Mouse (Mus musculus) frontal cortex, adult (tissue): ENCODE measurements at regions not wholly inside any gene's neighbourhood (a gene's known extent, or its start where the extent isn't known, plus 50 kb on each side); places are given as distances from the start of the nearest gene placed in this dataset.

Source experiments
- ATAC-seq: cut with Nextera tagmentation; 2 replicates; pipeline ENCODE4 v1.9.2; 2017; ENCODE audit warnings: mild to moderate bottlenecking, moderate library complexity, mixed read lengths; ENCODE audit not compliant: low TSS enrichment

DNA sequence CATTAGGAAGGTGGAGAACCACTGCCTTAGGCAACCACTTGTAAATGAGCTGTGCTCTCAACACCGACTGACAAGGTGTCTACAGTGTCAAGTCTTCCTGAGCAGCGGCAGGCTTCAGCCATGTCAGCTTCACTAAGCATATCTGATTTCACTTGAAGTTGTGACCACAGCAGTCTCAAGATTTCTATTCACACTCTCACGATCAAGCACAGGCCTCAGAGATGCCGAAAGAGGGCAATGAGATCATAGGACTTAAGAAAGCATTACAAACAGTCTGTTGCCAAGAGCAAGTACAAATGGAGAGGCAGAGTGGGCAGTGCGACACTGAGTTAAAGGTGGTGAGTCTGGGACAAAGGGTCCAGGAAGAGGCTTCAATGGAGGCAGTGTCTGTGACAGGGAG, 289.6 kb downstream of the Kcnrg start:
- no peak for ATAC-seq

DNA sequence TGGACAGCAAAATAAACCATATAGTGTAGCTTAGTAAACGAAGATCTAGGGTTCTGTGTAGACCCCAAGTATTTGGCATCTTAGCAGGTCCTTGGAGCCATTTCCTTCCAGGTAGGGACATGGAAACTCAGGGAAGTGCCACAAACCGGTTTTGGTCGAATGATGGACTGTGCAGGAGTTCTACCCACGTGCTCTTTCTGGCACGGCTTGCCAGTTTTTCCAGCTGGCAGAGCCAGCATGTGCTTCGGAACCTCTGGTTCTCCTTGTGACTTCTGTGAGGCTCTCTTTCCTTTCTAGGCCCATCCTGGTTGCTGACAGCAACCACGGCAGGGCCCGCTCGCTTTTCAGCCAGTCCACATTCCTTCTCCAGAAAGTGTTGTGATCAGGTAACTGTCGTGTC, 291.4 kb downstream of the Kcnrg start:
- no peak for ATAC-seq

DNA sequence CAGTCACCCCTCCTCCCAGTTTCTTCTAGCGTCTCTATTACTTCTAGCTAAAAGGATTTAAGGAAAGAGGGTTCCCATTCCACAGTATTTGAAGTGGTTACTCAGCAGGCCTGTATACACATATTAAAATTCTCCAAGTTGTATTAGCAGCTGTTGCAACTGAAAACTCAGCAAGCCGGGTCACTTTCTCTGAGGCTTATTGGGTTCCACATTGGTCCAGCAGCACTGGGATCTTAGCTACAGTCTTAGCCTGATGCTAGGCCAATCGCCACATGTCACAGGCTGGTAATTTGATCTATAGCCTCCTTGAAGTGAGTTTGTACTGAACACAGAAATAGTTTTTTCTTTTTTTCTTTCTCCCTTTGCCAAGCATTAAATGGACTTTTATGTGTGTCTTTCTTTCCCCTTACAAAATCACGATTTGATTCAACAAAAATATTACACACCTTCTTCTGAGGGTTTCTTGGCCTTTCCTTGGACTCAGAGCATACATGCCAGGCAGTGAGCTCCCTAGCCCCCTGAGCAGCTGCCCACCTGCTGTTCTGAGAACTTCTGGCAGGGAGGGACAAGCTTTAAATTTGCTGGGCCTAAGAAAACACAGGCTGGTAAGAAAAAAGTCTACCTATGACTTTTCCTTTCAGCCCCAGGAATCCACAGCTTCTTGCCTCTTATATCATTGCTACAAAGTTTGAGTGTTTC, 297.3 kb downstream of the Kcnrg start:
- no peak for ATAC-seq

DNA sequence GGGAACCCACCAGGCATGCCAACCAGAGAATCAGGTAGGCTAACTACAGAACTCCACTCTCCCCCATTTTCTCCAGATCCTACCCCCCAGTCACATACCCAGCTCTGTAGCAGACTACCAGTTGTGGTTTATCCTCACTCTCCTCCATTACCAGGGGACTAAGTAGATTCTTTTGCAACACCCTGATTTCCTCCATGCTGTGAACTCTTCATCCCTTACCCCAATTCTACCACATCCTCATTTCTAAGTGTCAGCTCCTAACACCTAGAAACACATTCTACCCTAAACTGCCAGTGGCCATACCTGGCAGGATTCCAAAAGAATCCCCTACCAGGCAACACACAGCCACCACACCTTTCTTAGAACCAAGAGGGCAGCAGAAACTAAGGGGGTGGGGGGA, 310.9 kb downstream of the Kcnrg start:
- no peak for ATAC-seq

DNA sequence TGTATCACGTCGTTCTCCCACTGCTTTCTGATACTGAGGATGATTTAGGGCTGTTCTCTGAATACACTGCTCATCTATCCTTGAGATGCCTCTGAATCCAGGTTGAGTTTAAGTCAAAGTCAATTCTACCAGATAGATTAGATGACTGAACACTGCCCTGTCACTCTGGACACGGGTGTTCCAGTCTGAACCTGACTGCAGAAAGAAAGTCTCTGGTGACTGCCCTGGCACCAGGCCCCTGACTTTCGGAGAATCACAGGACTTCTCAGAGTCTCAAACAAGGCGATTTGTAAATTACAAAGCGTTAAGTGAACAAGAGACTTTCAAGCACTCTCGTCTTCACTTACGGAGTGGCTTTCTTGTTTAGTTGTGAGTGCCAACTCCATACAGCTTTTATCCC, 324.6 kb downstream of the Kcnrg start:
- no peak for ATAC-seq

DNA sequence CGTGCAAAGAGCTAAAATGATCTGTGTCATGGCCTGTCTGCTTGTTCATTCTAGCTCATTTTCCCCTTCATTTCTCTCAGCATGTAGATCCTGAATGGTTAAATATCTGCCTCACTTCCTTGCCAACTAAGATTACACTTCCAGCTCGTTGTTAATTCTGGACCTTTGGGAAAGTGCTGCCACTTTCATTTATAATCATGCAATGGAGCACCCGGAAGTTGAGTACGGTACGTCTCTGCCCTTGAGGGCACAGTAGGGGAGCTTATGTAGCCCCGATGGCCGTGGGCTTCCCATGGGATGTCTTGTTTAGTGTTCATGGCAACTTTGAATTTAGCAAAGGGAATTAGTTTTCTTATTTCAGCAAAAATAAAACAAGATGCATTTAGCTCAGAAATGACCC, 334.4 kb downstream of the Kcnrg start:
- no peak for ATAC-seq

DNA sequence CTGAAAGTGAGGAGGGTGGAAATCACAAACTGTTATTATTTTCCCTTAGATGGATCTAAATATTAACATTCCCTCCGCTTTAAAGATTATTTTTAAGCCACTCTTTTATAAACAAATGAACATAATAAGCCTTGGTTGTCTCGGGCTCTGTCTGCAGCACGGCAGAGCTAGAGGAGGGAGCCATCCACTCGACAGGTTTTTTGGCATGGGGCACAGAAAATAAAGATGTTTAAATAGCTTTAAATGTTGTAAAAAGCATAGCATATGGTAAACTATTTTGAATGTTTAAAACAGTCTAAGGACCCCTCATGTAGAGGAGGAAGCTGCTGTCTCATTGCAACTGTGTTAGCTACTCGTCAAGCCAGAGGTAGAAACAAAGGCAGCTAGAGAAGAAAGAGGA, 338.4 kb downstream of the Kcnrg start:
- peak; percentile 62 for ATAC-seq

DNA sequence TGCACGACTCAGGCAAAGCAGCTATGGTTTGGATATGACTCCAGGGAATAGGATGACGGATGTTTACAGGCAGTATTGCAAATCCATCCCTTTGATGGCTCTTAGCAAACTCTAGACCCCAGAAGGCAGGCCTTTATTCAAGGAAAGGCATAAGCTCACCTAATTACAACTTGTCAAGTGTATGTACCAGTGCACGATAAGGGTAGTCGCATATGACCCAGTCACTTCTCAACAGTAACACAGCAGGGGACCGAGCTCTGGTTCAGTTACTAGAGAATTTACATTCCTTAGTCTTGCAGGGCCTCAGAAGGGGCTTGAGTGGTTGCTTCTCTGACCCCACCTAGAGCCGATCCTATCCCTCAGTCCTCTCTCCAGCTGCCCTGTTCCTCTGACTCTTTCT, 342.2 kb downstream of the Kcnrg start:
- no peak for ATAC-seq

DNA sequence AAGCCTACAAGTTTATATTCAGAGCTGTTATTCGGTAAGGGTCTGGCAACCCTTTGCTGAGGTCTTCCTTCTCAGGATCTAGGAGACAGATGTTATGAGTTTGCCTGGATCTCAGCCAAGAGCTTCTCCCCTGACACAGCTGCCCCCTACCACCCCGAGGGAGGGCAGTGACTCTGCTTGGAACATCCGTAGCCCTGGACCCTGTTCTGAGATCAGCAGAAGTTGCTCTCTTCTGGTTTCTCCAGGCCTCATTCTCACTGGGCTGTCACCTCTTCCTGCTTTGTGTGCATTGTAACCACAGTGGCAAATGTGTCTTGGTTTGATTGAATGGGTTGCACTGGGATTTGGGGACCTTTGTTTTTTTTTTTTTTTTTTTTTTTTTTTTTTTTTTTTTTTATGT, 342.4 kb upstream of the Rnaseh2b start:
- no peak for ATAC-seq

DNA sequence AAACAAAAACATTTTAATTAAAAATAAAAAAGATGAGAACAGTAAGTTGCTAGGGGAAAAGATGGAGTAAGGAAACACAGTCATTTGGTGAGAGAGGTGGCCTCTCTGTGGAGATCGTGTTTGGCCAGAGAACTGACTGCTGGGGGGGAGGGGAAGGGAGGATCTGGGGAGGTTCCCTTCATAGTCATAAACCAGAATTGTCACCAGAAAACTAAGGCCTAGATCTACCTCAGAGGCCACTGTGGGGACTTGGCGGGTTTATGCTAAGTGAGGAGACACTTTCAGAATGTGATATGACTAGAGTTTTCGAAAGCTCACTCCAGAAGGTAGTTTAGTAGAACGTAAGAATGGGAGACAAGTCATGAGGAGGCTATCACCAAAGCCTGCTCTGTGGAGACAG, 339.4 kb upstream of the Rnaseh2b start:
- no peak for ATAC-seq

DNA sequence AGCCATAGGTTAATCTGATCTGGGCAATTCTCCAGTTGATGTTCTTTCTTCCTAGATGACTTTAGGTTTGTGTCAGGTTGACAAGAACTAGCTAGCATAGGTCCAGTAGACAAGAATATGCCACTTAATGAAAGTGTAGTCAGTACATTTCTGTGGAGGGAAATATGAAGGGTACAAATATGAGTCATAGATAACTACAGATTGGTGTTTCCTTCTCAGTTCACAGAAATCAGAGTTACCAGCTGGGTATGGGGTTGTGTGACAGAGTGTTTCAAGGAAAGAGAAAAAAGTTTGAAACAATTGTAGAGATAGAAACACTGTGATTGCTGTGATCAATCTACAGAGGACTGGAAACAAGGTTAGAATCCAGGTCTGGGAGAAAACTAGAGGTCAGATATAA, 337.0 kb upstream of the Rnaseh2b start:
- no peak for ATAC-seq

DNA sequence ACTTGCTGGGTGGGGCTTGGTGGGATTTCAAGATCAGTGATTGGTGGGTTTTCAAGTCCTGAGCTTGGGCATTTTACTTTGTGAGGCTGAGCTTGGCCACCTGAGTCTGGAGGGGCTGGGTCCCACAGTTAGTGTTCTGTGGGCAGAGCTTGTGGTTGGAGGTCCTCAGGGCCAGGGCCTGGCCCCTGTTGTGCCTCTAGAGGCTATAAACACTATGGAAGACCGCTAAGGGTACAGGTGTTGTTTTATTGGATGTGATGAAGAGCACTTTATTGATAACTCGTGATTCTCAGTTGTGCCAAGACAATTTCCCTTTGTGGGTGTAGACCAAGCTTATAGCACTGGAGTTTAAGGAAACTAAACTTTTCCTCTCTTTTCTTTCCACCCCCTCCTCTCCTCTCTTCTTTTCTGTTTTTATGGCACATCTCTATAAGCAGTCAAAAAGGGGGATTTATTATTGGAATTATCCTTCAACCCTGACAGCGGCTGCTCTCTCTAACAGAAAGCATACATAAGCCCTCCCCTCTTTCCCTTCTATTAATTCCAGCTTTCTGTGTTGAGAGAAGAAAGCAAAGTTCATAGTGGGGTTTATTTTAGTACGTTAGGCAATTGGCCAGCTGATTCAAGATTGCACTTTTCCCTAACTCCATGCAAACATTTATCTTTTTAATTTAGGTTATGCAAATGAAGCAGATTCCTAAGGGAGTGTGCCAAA, 332.0 kb upstream of the Rnaseh2b start:
- 0 out of 2 replicates have a peak, but pooled peaks have one; percentile 31 for ATAC-seq

DNA sequence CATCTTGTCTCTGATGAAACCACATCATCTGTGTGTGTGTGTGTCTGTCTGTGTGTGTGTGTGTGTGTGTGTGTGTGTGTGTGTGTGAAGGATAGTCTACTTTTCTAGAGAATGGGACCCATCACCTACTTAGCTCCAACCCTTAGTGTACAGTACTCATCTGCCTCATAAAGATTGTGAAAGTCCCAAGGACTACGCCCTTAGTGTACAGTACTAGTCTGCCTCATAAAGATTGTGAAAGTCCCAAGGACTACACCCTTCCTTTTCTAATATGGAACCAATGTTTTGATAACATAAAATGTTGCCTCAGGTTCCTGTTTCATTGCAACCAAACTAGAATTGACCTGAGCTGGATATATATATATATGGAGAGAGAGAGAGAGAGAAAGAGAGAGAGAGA, 323.9 kb upstream of the Rnaseh2b start:
- no peak for ATAC-seq

DNA sequence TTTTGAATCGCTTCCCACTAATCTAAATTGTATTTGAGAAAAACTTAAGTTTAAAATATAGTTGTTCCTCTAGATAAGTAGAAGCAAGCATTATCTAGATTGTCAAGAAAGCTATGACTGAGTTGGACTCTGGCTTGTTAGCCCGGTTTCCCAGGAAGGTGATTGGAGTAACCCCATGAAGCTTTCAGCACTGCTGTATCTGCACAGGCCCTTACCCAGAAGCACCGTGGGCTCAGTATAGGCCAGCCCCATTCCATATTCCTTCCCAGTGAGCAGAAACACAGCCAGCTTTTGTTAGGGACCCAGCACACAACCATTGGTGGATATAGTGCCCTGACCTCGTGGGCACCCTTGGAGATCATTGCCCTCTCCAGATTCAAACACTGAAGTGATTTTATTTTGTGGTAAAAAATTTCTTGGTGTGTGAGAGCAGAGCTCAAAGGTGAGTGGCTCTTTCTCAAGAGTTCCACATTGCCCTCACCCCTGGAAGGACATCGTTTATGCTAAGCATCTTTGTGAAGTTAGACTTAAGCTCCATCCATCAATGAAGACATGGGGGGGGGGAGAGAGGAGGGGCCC, 323.3 kb upstream of the Rnaseh2b start:
- ATAC-seq = no peak

DNA sequence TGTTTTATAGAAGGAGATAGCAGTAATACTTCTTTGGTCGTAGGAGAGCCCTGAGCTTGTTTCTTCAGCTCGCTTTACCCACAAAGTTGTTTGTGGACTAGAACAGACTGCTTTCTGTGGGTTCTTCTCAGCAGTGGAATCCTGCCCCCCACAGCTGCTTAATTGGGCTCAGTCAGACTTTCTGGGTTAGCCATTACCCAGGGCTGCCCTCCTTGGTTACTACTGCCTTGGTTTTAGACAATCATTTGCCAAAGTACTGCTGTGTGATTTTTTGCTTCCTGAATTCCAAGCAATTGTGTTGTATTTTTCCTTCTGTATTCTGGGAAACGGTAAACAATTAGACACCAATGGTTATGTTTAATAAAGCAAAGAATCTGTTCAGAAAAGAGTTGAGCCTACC, 321.8 kb upstream of the Rnaseh2b start:
- no peak for ATAC-seq

DNA sequence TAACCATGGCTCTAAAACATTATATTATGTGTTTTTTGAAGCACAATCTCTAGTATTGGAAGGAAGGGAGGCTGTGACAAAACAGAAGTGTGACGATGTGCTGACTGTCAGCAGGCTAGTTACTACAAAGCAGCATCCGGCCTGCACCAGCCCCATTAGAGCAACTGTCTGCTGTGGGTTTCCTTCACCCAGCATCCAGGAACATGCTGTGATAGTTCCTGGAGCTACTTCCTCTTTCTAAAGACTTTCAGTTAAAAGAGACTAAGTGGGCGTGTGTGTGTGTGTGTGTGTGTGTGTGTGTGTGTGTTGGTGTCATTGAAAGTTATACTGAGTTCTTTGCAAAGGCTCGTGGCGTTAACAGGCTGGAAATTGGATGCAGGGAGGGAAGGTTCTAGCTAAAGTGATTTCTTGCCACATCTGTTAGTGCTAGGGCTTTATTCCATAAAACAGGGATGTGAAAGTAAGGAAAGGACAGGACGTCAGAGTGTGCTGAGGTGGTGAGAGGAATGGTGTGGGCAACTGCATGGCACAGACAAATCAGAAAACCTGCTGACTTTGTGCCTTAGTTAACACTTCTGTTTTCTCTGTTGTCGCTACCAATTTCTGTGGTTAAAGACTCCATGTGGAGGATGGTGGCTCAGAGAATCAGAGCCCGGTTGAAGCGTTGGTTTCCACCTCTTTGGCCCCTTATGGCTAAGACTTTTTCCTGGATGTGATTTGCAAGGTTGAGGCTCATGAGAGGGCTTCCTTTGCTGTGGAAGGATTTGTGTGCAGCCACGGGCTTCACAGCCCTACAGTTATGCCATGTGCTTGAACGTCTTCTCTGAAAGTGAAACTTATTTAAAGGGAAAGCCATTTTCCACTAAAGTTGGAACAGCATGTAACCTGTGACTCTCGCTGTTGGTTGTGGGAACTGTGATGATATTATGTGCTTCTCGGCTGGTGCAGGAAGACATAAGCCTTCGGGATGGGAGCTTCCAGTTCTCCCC, 321.0 kb upstream of the Rnaseh2b start:
- ATAC-seq = peak; percentile 90

DNA sequence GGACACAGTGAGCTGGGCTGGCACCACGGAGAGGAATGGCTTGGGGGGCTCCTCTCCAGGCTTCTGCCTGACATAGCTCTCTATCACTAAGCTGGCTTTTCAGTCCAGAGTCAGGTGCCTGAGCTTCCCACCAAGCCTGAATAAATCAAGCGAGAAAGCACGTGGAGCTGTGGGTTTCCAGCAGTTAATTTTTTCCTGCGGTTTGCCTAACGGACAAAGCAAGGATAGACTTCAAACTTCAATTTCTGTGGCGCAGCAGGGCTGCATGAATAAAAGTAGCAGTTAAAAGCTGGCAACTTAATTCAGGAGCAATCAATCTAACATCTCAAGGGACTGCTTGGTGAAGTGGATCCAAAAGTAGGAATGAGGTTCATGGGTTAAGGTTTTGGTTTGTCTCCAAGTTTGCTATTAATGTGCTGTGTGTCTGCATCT, 317.1 kb upstream of the Rnaseh2b start:
- ATAC-seq = no peak

DNA sequence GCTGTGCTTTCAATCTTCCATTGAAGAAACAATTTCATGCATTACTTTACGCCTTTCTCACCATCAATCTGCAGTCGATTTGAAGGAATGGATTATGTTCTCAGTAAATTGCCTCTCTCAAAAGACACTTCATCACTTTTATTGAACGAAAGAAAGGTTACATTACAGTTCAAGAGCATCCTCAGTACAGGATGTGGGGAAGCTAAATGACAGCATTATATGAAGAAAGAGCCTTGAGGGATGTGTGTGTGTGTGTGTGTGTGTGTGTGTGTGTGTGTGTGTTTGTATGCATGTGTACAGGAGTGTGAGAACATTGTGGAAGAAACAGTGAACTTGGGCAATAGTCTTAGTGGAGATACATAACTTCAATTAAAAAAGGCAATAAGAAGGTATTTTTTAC, 311.8 kb upstream of the Rnaseh2b start:
- ATAC-seq = no peak

DNA sequence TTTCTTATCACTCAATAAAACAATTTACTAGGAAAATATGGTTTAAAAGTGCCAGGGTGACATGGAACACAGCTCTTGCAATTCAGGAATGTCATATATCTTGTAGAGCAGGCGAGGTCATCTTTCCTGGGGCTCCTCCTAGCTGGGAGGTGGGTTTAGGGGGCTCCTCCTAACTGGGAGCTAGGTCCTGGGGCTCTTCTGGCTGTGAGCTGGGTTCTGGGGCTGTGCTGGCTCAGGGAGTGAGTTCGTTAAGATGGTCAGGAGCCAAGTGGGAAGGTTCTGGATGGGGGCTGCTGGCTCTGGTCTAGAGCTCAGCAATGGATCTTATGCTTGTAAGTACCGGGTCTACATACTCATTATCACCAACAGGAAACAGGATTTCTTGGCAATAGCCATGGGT, 306.8 kb upstream of the Rnaseh2b start:
- ATAC-seq = no peak

DNA sequence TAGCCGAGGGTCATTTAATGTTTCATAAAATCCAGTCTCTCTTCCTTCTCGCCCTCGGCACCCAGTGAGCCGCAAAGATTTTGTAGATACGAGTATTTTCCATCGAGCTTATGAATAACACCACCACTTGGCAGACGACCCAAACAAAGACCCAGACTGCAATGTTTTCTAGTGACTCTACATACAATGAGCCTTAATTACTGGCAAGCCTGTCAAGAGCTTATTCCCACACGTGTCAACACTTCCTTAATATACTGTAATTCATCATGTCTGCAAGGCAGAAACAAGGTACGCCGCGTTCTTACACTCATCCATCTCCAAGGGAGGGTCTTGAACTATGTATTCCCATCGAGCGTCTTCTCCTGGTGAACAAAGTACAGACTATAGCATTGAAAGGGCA, 306.2 kb upstream of the Rnaseh2b start:
- no peak for ATAC-seq

DNA sequence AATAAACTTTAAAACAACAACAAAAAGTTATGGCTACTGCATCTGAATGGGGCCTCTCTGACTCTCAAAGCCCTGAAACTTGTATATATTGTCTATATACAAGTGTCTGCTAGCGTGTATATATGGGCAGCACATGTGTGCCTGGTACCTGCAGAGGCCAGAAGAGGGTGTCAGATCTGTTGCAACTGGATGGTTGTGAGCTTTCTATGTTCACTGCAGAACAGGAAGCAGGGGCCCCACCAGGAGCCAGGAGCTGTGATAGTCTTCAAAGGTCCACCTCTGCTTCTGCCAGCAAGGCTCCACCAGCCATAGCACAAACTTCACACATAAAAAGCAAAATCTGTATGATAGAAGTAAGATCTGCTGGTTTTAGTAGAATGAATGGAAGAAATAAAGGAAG, 297.1 kb upstream of the Rnaseh2b start:
- ATAC-seq = no peak

DNA sequence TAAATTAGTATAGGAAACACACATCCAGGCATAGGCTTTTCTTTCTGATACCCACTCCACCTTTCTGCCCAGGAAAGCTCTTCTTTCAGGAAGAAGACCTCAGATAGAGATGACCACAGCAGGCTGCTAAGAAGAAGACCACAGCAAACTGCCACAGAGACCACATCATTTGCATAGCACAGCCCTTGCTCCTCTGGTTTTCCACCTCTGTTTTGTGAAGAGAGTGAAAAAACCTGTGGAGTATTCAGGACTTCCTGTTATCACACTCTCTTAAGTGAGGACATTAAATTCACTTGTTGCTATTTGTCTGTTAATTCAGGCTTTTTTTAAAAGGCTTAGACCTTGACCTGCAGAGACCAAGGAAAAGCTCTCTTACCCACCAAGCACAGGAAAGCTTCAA, 294.7 kb upstream of the Rnaseh2b start:
- ATAC-seq = no peak
